Mouse (Mus musculus) limb, embryonic 11.5 days (tissue): ENCODE data around the gene Zfp963. TPM values are rescaled to one million over a fixed set of nuclear protein-coding genes. Genes with fewer than 3 reads are reported as not detected.
"Not testable (repeated sequence)": the region's sequence is repeated elsewhere in the genome, so short reads cannot be mapped to it uniquely, and the experiment has no call there.

Experiments
- ATAC-seq: fragments of 200-750 bp; cut with Nextera tagmentation; 2 replicates; pipeline ENCODE4 v1.8.0; 2017; ENCODE audit warnings: low read depth; ENCODE audit not compliant: insufficient number of reproducible peaks, low FRiP score, low TSS enrichment
- DNase-seq: peaks from one replicate; pipeline ENCODE4 v3.0.0-alpha.2; 2015; ENCODE audit warnings: low spot score
- H3K27ac ChIP-seq: fragments of 300-500 bp; sonication (generic); replicated peaks from 2 replicates; pipeline ENCODE4 v1.5.1; 2014; ENCODE audit warnings: low read depth, mild to moderate bottlenecking, low read length
- H3K27me3 ChIP-seq: fragments of 300-500 bp; sonication (generic); 2 replicates; pipeline ENCODE4 v1.6.1; 2014; ENCODE audit warnings: mild to moderate bottlenecking, low read length, mixed read lengths; ENCODE audit not compliant: control insufficient read depth, insufficient read depth
- H3K36me3 ChIP-seq: fragments of 300-500 bp; sonication (generic); 2 replicates; pipeline ENCODE4 v1.6.1; 2014; ENCODE audit warnings: mild to moderate bottlenecking, low read length, moderate library complexity, mixed read lengths; ENCODE audit not compliant: control insufficient read depth, insufficient read depth
- H3K4me1 ChIP-seq: fragments of 300-500 bp; sonication (generic); 2 replicates; pipeline ENCODE4 v1.6.1; 2014; ENCODE audit warnings: low read length, mixed read lengths; ENCODE audit not compliant: control insufficient read depth, insufficient read depth
- H3K4me2 ChIP-seq: fragments of 300-500 bp; sonication (generic); 2 replicates; pipeline ENCODE4 v1.6.1; 2014; ENCODE audit warnings: low read depth, mild to moderate bottlenecking, moderate library complexity; ENCODE audit not compliant: severe bottlenecking
- H3K4me3 ChIP-seq: fragments of 300-500 bp; sonication (generic); 2 replicates; pipeline ENCODE4 v1.5.1; 2014; ENCODE audit warnings: low read depth, low read length
- H3K9ac ChIP-seq: fragments of 300-500 bp; sonication (generic); 2 replicates; pipeline ENCODE4 v1.6.1; 2014; ENCODE audit warnings: mild to moderate bottlenecking, low read length
- H3K9me3 ChIP-seq: fragments of 300-500 bp; sonication (generic); 2 replicates; pipeline ENCODE4 v1.6.1; 2016; ENCODE audit warnings: low read length; ENCODE audit not compliant: control insufficient read depth
- WGBS: fragments of 180-500 bp; shearing (Covaris S2); extraction: QIAGEN DNeasy Blood & Tissue Kit; methylation state at CpG from one replicate; pipeline ENCODE4 v1.1.7; 2014; 5-methylcytosine and 5-hydroxymethylcytosine counted together
- polyA plus RNA-seq: library from polyadenylated mRNA; unstranded; fragments of >200 nt; fragmentation: Nextera tagmentation; extraction: Ambion mirVana; gene quantifications from 2 replicates; pipeline ENCODE4 v1.2.1, GENCODE M21; 2014

Gene Zfp963
- polyA plus RNA-seq, 1 experiment from 2014 or later: 6.1 TPM

- Histone ChIP-seq H3K9me3 (no peaks in the 10 kb centered on the region), H3K9ac (peak overlapping the region; percentile 98), H3K4me2 (peak overlapping the region; percentile 43; the same call in 1 of the 2 replicates), H3K4me1 (peaks cover 5% of the 10 kb centered on the region), H3K36me3 (no peaks in the 10 kb centered on the region), H3K27me3 (no peaks in the 10 kb centered on the region), H3K27ac (peak overlapping the region; percentile 99), H3K4me3 (peak overlapping the region; percentile 94)
- under 1% methylated on average over 48 of the region's 52 CpGs for WGBS
- DNase-seq (peak; percentile 95), ATAC-seq (peak; percentile 99)
Observed at GRCm38 (mm10) chr8:69716403-69717231, 33.2 kb downstream of the Zfp963 start.

- Histone ChIP-seq H3K36me3 (no peaks in the 10 kb centered on the region), H3K4me3 (no peak overlapping the region; the same call in 1 of the 2 replicates), H3K4me1 (peaks cover 5% of the 10 kb centered on the region), H3K9ac (0 out of 2 replicates have a peak overlapping the region, but pooled peaks have one; percentile 27), H3K27ac (no peak overlapping the region), H3K4me2 (peak overlapping the region; percentile 22), H3K9me3 (no peaks in the 10 kb centered on the region), H3K27me3 (no peaks in the 10 kb centered on the region)
- DNase-seq (no peak), ATAC-seq (no peak)
- 88% methylated on average over 6 of the region's 6 CpGs for WGBS
Observed at GRCm38 (mm10) chr8:69715366-69715765, 34.4 kb downstream of the Zfp963 start.

- peaks cover 12% of the 10 kb centered on the region for H3K36me3 ChIP-seq
- peaks cover 5% of the 10 kb centered on the region for H3K4me1 ChIP-seq
- H3K4me3 ChIP-seq: no peak overlapping the region
- H3K27ac ChIP-seq: no peak overlapping the region
- 90% methylated on average over 8 of the region's 8 CpGs for WGBS
- no peak overlapping the region for H3K9ac ChIP-seq
- DNase-seq (no peak), ATAC-seq (no peak)
- no peak overlapping the region for H3K4me2 ChIP-seq
- H3K9me3 ChIP-seq: no peaks in the 10 kb centered on the region
- no peaks in the 10 kb centered on the region for H3K27me3 ChIP-seq
Observed at GRCm38 (mm10) chr8:69713516-69713915, 36.3 kb downstream of the Zfp963 start.

GRCm38 (mm10) chr8:69710624-69711023, 39.1 kb downstream of the Zfp963 start, which contains the start of gene Zfp869:
Gene Zfp869, minus strand, starts transcription at chr8:69710724.
- H3K4me2 ChIP-seq, H3K9ac ChIP-seq, H3K27ac ChIP-seq, H3K4me1 ChIP-seq, ATAC-seq, H3K27me3 ChIP-seq, H3K4me3 ChIP-seq, DNase-seq, H3K9me3 ChIP-seq: not testable (repeated sequence)
- WGBS: 93% methylated on average over 10 of the region's 10 CpGs
- H3K36me3 ChIP-seq: peaks cover 39% of the 10 kb centered on the region

GRCm38 (mm10) chr8:69701810-69702209, 48.0 kb downstream of the Zfp963 start:
- Histone ChIP-seq H3K27me3 (no peaks in the 10 kb centered on the region), H3K27ac (no peak overlapping the region), H3K4me2 (no peak overlapping the region), H3K4me1 (no peaks in the 10 kb centered on the region), H3K4me3 (no peak overlapping the region), H3K9ac (no peak overlapping the region), H3K36me3 (peaks cover 29% of the 10 kb centered on the region), H3K9me3 (no peaks in the 10 kb centered on the region)
- DNase-seq: no peak
- 74% methylated on average over 6 of the region's 6 CpGs for WGBS
- no peak for ATAC-seq

Other genes with a start within 250 kb of the Zfp963 start
- not detected in 2 replicates for gene Gm7697, start 227.0 kb downstream of the Zfp963 start, polyA plus RNA-seq
- 31.2 and 34.2 TPM in 2 replicates for gene Zfp868, start 124.4 kb downstream of the Zfp963 start, polyA plus RNA-seq
- 2.2 and 2.7 TPM in 2 replicates for gene Zfp964, start 95.5 kb downstream of the Zfp963 start, polyA plus RNA-seq
- gene Zfp869, start 39.2 kb downstream of the Zfp963 start, polyA plus RNA-seq: 36.5 and 37.0 TPM in 2 replicates
- 1.8 TPM in 1 of 2 replicates, not detected in the other for gene Gm20422, start 24.9 kb upstream of the Zfp963 start, polyA plus RNA-seq
- 48.8 and 51.8 TPM in 2 replicates for gene Atp13a1, start 41.2 kb upstream of the Zfp963 start, polyA plus RNA-seq
- gene Zfp866, start 41.2 kb upstream of the Zfp963 start, polyA plus RNA-seq: 39.0 and 41.5 TPM in 2 replicates
- 5.0 and 5.8 TPM in 2 replicates for gene Gmip, start 58.7 kb upstream of the Zfp963 start, polyA plus RNA-seq
- gene Lpar2, start 72.5 kb upstream of the Zfp963 start, polyA plus RNA-seq: 2.1 and 2.3 TPM in 2 replicates
- 11.2 and 11.5 TPM in 2 replicates for gene Pbx4, start 82.5 kb upstream of the Zfp963 start, polyA plus RNA-seq
- 0.28 and 0.35 TPM in 2 replicates for gene Cilp2, start 137.7 kb upstream of the Zfp963 start, polyA plus RNA-seq
- gene Tssk6, start 152.2 kb upstream of the Zfp963 start, polyA plus RNA-seq: 4.4 and 4.9 TPM in 2 replicates
- 164 and 168 TPM in 2 replicates for gene Ndufa13, start 152.6 kb upstream of the Zfp963 start, polyA plus RNA-seq
- gene Yjefn3, start 152.7 kb upstream of the Zfp963 start, polyA plus RNA-seq: 2.5 and 4.3 TPM in 2 replicates
- gene Gatad2a, start 246.4 kb upstream of the Zfp963 start, polyA plus RNA-seq: 79.5 and 93.3 TPM in 2 replicates